Mouse (Mus musculus) left cerebral cortex, postnatal 14 days (tissue): ENCODE results near the gene Actl7a. TPM values are rescaled to one million over a fixed set of nuclear protein-coding genes. Genes with fewer than 3 reads are reported as not detected.

Source experiments
- DNase-seq, 2 experiments: peaks; one replicate each; pipeline ENCODE4 v3.0.0; 2021 to 2022; ENCODE audit warnings: low spot score in 2 of 2, mixed read lengths in 1 of 2
- intact Hi-C: fragments of 180-260 bp; cut with DNase I; formaldehyde crosslinking; loops from one replicate; pipeline ENCODE4 v1.15.1; 2025
- long read RNA-seq, 2 experiments: library from polyadenylated mRNA; stranded (forward); transcript quantifications; one replicate each; pipeline ENCODE4 v2.0.0; 2021
- total RNA-seq, 2 experiments: library from RNA; stranded (reverse); gene quantifications; 2 replicates each; pipeline ENCODE4 v1.2.3; 2021

The Actl7a gene
- not detected for total RNA-seq
- long read RNA-seq, experiment 1: 0 reads
- long read RNA-seq, experiment 2: 0 reads

DNA sequence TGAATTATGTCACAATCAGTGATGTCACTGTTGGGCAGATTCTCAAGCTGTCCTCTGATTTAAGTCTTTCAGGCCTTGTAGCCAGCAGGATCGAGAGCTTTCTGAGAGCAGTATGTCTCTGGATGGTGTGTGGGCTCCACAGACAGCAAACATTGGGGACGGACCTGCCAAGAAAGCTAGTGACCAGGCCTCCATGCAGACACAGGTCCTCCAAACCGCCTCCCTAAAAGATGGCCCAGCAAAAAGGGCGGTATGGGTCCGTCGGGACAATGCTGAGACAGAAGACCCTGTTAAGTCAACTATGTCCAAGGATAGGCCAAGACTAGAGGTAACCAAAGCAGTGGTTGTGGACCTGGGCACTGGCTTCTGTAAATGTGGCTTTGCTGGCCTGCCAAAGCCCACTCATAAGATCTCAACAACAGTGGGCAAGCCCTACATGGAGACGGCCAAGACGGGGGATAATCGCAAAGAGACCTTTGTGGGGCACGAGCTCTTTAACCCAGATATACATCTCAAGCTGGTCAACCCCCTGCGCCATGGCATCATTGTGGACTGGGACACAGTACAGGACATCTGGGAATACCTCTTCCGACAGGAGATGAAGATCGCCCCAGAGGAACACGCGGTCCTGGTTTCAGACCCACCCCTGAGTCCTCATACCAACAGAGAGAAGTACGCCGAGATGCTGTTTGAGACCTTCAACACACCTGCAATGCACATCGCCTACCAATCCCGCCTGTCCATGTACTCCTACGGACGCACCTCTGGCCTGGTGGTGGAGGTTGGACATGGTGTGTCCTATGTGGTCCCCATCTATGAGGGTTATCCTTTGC is at the start of gene Actl7a:
Gene Actl7a (plus strand): TSS at position 51 of the 833 bp plus-strand sequence.
- intact Hi-C loops: no loop called here
- no peak for DNase-seq

DNA sequence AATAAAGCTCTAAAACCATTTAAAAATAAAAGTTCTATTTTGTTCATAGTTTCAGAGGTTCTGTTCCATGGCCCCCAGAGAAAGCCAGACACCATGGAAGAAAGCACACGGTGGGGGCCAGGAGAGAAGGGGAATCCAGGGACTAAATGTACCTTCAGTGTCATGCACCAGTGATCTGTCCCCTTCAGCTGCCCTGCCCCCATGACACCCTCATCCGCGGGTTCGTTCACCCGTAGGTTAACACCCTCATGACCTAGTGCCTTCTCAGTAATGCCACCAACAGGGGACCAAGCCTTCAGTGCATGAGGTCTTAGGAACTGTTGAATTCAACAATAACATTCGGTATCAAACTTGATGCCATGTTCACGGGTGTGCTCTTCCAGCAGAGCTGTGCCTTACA is 46.8 kb upstream of the Actl7a start:
- intact Hi-C loops: no loop called here
- no peak for DNase-seq

DNA sequence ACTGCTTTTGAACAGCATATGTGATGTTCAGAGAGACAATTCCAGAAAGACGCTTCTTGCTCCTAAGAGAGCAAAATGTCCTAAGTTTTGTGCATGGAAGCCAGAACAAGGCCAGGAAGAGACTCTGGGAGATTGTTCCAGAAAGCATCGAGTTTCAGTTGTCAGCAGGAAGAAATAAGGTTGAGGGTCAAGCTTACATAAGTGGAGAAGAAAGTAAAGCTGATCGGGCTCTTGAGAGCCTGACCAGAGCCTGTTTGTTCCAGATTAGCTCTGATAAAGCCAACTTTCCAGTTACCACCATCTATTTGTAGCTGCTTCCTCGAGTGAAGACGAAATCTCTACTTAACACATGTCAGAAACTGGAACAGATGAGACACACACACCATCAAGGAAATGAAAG is 44.5 kb upstream of the Actl7a start:
- no peak for DNase-seq
- intact Hi-C loops: no loop called here

DNA sequence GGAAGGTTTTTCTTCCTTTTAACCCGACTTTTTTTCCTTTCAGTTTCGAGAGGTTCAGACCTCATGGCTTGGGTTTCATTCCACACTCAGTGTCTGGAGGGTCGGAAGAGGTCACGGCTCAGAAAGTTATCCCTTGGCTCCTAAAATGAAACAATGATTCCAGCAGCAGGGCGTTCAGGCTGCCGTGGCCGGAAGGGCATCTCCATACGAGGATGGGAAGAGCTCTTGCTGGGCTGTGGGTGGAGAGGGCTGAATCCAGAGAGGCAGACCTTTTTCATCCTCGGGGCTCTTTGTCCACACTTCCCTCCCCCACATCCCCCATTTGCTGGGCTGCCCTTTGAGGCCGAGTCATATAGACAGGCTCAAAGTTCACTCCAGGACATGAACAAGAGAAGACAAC is 41.0 kb upstream of the Actl7a start:
- intact Hi-C loops: no loop called here
- no peak for DNase-seq

DNA sequence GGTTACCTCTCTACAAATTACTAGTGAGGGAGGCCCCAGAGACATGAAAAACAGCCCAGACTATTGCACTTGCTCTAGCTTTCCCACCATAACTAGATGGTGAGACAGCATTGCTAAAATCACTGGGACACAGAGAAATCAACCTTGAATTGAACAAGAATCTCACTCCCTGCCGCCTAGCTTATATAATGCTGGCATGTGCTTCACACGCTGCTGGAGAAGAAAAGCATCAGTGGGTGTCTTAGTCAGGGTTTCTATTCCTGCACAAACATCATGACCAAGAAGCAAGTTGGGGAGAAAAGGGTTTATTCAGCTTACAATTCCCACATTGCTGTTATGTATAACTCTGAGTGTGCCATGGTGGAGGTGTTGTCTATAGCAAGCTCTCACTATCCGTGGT is 30.1 kb upstream of the Actl7a start:
- peak; percentile 50 to 76 for DNase-seq

DNA sequence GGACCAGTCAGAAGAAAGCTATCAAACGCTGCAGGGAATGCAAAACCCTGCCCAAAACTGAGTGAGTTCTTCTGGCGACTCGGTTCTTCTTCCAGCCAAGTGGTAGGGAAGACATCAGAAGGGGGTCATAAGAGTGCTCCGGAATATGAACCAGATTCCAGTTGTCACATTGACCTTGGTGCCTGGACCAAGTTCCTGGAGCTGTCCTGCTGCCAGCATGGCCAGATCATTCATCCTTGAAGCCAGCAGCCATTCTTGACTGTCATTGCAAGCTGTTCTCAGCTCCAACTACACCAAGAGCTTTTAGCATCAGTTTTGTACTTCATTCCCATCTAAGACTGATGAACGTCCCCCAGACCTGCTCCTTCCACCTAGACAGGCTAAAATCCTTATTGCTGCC is 26.4 kb upstream of the Actl7a start:
- intact Hi-C loops: no loop called here
- DNase-seq: no peak

More for the DNA sequence above, 30.1 kb upstream of the Actl7a start:
- intact Hi-C loops: no loop called here

DNA sequence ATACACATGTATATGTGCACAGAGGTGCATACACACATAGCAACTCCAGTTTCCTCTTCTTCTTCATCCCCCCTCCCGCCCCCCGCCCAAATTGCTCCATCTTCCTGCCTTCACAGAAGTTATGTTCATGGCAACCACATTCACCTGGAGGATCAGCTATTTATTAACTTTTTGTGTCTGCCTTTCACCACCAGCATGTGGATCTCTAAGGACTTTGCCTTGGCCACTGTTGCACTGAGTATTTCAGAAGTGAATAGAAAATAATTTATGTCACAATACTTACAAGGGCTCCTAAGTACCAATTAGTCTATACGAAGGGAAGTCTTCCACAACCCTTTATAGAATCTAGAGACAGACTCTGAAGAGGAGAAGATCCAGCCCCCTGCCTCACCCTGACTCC is 25.3 kb upstream of the Actl7a start:
- no peak for DNase-seq
- intact Hi-C loops: no loop called here

DNA sequence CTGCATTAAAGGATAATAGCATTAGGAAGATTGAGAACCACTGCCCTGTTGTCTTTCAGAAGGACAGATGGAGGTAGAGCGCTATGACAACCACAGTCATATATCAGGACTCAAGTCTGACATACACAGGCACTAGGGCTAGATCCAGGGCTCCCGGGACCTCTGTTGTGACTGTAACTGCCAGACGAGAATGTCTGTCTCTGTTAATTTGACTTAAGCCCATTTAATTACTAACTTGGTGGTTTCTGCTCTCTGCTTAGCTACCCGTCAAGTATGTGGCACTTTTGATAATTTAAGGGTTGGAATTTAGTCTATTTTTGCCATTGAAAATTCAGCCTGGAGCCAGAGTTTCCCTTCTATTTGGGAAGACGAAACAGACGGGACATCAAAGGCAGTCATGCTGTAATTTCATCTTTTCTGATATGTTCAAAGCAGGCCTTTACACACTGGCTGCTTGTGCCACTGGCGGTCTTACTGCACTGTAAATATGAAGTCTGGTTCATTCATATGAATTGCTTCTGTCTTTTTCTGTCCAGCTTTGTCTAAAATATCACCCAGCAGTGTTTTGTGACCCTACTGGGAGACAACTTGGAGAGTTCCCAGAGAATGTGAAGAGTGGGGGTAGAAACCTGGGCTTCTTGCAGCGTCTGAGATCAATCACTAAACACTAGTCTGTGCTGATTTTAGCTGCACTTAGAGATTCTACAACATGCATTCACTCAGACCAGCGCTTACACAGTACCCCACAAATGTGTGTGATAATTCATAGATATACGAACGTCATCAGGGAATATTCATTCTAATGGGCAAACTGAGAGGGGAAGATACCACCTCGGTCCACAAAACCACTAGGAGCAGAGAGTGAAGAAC is 24.4 kb upstream of the Actl7a start:
- intact Hi-C loops: no loop called here
- DNase-seq: no peak

DNA sequence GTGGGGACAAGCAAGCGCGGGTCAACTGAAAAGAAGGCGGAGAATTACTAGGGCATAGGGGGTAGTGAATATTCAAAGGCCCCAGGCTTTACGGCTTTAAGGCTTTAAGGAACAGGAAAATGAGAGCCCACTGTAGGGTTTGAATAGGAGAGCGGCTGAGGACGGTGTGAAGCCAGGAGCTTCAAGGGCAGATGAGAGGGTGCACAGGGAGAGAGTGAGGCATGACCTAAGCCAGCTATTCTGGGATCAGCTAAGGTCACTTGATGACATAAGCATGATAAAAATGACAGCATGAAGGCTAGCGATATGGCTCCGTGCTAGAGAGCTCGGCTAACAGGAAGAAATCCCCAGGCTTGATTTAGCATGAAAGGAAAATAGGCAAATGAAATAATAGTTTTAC is 23.8 kb upstream of the Actl7a start:
- intact Hi-C loops: no loop called here
- no peak for DNase-seq

DNA sequence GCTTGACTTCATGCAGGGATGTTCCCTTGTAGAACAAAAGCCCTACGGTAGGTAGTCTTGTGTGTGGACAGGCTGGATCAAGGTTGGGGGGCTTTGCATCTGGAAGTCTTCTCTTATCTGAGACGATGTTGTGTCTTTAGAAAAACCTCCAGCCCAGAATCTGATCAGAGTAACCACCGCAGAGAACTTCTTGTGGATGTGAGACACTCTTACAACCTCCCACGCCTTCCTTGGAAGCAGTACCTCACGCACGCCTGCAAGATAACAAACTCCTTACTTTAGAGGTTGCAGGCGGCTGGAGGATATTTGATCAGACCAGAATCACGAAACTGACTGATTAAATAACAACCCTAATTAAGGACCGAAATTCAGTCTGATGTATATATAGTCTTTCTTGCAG is 22.8 kb upstream of the Actl7a start:
- DNase-seq: no peak

DNA sequence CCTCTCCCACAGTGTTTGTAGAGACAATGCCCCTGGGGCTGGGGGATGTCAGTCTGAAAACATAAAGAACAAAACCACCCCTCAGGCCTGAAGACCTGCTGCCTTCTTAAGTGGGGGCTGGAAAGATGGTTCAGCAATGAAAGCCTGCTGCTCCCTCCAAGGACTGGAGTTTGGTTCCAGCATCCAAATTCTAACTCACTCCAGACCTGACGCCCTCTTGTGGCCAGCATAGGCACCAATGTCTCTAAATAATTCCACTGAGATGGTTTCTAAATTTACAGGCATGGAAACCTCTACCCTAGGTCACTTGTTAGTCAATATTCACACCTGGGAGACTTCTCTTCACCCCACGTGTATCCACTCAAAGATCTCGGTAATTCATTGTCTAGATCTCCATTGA is 21.7 kb upstream of the Actl7a start:
- no peak for DNase-seq
- intact Hi-C loops: no loop called here

More for the DNA sequence above, 22.8 kb upstream of the Actl7a start:
- intact Hi-C loops: no loop called here

DNA sequence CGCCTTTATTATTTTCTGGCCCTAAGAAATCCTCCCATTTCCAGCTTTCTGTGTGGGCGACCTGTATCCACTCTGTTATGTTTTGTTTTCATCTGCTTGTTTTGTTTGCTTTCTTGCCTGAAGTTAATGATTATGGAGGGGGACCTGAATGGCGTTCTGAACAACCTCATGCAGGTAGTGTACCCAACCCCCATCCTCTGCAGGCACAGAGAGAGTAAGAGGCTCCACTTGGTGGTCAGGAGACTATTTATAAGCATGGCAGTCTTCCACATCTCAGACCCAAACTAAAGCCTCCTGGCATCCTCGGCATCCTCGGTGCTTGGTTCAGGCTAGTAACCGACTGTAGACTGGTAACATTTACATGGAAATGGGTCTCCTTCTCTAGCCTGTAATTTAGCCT is 20.9 kb upstream of the Actl7a start:
- DNase-seq: no peak
- intact Hi-C loops: no loop called here

DNA sequence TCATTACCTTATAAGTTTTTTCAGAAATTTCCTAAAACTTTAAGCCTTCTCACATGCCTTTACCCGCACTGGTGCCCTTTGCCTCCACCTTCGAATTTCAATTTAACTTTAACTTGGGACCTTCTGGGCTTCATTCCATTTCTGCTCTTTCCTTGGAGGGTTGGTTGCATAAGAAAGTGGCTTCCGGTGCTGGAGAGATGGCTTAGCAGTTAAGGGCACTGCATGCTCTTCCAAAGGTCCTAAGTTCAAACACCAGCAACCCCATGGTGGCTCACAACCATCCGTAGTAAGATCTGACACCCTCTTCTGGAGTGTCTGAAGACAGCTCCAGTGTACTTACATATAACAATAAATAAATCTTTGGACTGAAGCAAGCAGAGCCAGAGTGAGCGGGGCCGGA is 20.0 kb upstream of the Actl7a start:
- DNase-seq: no peak

DNA sequence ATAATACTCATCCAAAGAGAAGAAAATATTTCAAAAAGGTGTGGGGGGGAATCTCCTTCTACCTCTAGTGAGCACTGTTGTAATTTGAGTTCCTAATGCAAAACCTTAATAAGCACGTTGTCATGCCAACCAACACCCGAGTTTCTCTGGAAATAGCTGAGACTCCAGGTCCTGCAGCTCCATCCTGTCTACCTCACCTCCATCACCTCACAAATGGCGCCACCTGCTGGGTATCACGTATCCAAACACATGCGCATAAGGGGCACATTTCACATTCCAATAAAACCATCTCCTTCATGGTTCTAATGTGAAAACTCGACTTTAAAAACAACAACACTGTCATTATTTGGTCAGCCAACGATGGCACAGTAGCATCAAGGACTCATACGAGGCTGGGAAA is 17.4 kb upstream of the Actl7a start:
- intact Hi-C loops: no loop called here
- DNase-seq: peak in 1 of 2 experiments; percentile 40

More for the DNA sequence above, 20.0 kb upstream of the Actl7a start:
- intact Hi-C loops: no loop called here

DNA sequence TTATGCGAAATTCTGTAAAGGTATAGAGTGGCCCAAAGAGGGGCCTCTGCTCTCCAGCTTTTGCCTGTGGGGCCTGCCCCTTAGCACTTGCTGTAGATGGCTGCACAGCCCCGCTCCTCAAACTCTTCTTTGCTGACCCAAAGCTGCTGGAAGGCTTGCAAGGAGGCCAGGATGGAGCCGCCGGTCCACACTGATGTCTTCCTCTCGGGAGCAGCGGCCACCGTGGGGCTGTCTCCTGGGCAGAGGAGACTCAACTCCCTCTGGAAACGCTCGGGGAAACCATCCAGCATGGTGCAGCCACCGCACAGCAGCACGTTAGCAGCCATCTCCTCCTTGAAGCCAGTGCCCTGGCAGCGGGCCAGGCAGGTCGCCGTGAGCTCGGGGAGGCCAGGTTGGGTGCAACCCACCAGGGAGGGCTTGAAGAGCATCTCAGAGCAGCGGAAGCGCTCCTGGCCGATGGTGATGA is 3.2 kb upstream of the Actl7a start, which contains the start of gene Gm26657:
Gene Gm26657 (plus strand): TSS at position 51 of the 466 bp plus-strand sequence.
- intact Hi-C loops: no loop called here
- DNase-seq: no peak

DNA sequence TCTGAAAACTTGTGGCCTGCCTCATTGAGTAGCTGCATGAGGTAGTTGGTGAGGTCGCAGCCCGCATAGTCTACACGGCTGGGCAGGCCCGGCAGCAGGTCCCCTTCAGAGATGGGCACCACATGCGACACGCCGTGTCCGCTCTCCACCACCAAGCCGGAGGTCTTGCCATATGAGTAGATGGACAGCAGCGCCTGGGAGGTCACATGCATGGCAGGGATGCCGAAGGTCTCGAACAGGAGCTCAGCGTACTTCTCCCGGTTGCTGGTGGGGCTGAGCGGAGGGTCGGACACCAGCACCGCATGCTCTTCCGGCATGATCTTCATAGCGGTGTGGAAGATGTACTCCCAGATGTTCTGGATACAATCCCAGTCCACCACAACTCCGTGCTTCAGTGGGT is 2.6 kb upstream of the Actl7a start:
- intact Hi-C loops: no loop called here
- DNase-seq: no peak

DNA sequence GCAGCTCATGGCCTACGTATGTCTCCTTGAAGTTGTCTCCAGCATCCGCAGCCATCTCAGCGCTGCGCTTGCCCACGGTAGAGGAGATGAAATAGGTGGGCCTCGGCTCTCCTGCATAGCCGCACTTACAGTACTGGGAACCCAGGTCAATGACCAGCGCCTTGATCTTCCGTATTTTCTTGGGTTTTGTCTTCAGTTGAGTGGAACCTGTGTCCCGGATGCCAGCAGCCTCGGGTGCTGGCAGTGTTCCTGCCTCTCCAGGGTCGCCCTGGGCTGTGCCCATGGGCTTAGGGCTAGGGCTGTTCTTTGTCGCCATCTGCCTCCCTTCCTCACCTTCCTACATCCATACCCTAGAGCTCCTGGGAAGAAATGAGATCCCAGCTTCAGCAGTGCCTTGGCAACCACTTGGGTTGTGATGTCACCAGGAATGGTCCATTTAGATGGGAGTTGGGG is 2.1 kb upstream of the Actl7a start, which contains the start of gene Actl7b:
Gene Actl7b (minus strand): TSS at position 403 of the 453 bp plus-strand sequence.
- intact Hi-C loops: no loop called here
- no peak for DNase-seq

DNA sequence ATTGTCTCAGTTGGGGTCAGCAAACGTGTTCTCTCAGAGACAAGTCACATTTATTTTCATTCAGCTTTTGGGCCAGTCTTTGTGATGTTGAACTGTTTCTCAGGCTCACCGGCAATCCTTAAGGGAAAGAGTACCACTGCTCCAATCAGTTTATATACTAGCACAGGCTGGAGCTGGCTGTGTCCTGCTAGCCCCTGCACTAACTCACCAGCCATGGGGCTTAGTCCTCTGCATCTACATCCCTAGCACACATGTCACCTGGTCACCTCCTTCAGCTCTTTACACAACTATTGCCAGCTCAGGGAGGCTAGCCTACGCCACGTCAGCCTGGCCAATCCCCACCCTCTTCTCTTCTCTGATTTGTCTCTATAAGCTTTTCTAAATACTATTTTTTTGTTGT is 515 bp upstream of the Actl7a start:
- DNase-seq: no peak
- intact Hi-C loops: no loop called here

DNA sequence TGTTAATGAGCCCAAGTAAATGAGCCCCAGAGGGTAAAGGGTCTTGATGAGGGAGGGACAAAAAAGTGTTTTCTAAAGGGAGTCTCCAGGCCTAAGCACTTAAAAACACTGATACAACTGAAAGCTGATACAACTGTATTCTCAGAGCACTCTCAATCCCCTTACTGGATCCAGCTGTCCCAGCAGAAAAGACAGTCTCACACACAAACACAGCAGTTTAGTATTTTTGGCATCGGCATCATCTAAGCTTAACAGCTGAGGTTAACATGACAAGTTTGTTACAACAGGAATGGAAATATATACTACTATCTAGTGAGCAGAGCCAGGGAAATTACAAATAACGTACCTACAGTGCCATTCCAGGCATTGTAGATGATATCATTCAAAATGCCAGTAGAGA is 3.1 kb downstream of the Actl7a start:
- intact Hi-C loops: no loop called here
- DNase-seq: no peak

DNA sequence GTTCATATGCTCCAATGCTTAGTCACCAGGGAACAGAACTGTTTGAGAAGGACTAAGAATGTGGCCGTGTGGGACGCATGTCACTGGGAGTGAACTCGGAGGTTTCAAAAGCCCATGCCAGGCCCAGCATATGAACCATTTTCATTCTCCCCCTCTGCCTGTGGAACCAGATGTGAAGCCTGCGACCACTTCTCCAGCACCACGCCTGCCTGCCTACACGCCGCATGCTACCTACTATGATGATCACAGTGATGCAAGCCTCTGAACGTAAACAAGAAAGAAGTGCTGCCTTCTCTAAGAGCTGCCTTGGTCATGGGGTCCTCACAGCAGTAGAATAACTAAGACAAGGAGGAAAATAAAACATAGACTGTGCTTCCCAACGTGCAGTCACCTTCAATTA is 4.2 kb downstream of the Actl7a start:
- intact Hi-C loops: no loop called here
- DNase-seq: no peak
